Mouse (Mus musculus): Measurements from ENCODE around the gene Rb1. TPM values are rescaled to one million over a fixed set of nuclear protein-coding genes. Genes with fewer than 3 reads are reported as not detected.
A peak's percentile ranks its signal among the peaks of the same experiment; 100 is the strongest.

Gene Rb1
- polyA plus RNA-seq, 1 experiment: 2.9 TPM

DNA sequence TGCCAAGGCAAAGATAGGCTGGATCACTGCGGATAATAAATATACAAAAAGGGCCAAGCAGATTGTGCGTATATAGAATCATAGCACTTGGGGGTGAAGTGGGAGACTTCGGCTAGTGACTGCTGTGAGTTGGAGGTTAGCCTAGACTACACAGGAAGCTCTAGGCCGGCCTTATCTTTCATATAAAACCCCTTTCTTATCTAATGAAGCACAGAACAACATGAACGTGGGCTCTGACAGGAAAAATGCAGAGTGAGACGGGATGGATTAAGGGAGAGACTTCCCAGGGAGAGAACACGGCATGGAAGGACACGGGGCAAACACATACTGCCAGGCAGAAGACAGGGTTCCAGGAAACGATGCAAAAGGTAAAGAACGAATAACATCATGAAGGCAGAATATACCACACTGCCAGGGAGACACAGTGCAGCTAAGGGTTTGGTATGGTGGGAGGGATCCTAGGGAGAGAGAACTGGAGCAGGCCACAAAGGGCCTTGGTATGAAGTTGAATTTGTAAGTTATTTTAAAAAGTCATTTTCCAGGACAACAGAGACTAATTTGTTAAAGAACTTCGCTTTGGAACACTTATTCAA, 44.6 kb upstream of the Rb1 start:
- 70% methylated on average over 11 of the region's 11 CpGs for WGBS
- Histone ChIP-seq H3K36me3 (ENCODE audit: control insufficient read depth, insufficient read depth, low read length) (peaks cover 51% of the 10 kb centered on the region), H3K27me3 (ENCODE audit: control insufficient read depth, insufficient read depth, low read length) (no peaks in the 10 kb centered on the region), H3K4me1 (ENCODE audit: control insufficient read depth, insufficient read depth, insufficient read length, low read length) (peaks cover 42% of the 10 kb centered on the region), H3K4me3 (ENCODE audit: low read depth, low read length) (no peak overlapping the region), H3K27ac (ENCODE audit: insufficient read depth, low read depth, low read length) (peak overlapping the region; percentile 85)
- no peak for TF ChIP-seq POLR2A (IDR thresholded peaks at IDR 0.05; ENCODE audit: low read depth, low read length)
- TF ChIP-seq CTCF (IDR thresholded peaks at IDR 0.05; ENCODE audit: extremely low read depth, insufficient read length, insufficient replicate concordance, low read depth, low read length): no peak

DNA sequence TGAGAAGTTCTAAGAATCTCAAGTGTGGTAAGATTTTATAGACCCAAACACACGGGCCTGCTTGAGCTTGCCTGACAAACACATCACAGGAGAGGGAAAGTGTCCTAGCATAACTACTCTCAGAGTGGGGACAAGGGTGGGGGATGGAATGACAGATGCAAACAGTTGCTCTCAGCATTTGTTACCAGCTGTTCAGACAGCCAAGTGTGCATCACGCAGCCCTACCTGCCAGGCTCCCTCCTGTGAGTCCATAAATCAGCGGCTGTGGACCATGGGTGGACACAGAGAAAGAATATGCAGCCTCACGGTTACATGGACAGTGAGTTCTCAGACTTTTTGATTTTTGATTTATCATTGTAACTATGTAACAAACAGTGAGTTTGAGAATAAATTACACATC, 44.0 kb upstream of the Rb1 start:
- TF ChIP-seq POLR2A (IDR thresholded peaks at IDR 0.05; ENCODE audit: low read depth, low read length) (no peak), CTCF (IDR thresholded peaks at IDR 0.05; ENCODE audit: extremely low read depth, insufficient read length, insufficient replicate concordance, low read depth, low read length) (no peak)

DNA sequence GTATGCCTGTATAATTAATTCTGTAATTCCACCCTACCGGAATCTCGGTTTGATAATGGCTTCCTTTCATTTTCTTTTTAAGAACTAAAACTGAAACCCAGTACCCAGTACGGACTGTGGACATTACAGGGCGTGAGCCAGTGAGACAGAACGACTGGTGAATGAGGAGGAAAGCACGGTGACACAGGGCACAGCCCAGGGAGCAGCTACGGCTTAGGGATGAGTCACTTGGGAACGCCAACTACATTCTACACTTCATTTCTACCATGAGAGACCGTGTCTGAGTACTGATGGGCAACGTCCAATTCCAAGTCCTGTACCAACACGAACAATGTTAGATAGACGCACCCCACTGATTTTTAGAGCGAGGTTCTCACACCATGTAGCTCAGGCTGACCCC, 43.3 kb upstream of the Rb1 start:
- Histone ChIP-seq H3K4me1 (ENCODE audit: control insufficient read depth, insufficient read depth, insufficient read length, low read length) (peaks cover 34% of the 10 kb centered on the region), H3K4me3 (ENCODE audit: low read depth, low read length) (no peak overlapping the region), H3K27me3 (ENCODE audit: control insufficient read depth, insufficient read depth, low read length) (no peaks in the 10 kb centered on the region), H3K27ac (ENCODE audit: insufficient read depth, low read depth, low read length) (peak overlapping the region; percentile 85), H3K36me3 (ENCODE audit: control insufficient read depth, insufficient read depth, low read length) (peaks cover 57% of the 10 kb centered on the region)
- WGBS: 43% methylated on average over 13 of the region's 13 CpGs
- TF ChIP-seq POLR2A (IDR thresholded peaks at IDR 0.05; ENCODE audit: low read depth, low read length) (no peak), CTCF (IDR thresholded peaks at IDR 0.05; ENCODE audit: extremely low read depth, insufficient read length, insufficient replicate concordance, low read depth, low read length) (no peak)

More for the DNA sequence above, 44.0 kb upstream of the Rb1 start:
- H3K4me1 ChIP-seq (ENCODE audit: control insufficient read depth, insufficient read depth, insufficient read length, low read length): peaks cover 39% of the 10 kb centered on the region
- H3K27ac ChIP-seq (ENCODE audit: insufficient read depth, low read depth, low read length): peak overlapping the region; percentile 85
- no peak overlapping the region for H3K4me3 ChIP-seq (ENCODE audit: low read depth, low read length)
- WGBS: 72% methylated on average over 4 of the region's 4 CpGs
- peaks cover 51% of the 10 kb centered on the region for H3K36me3 ChIP-seq (ENCODE audit: control insufficient read depth, insufficient read depth, low read length)
- H3K27me3 ChIP-seq (ENCODE audit: control insufficient read depth, insufficient read depth, low read length): no peaks in the 10 kb centered on the region

DNA sequence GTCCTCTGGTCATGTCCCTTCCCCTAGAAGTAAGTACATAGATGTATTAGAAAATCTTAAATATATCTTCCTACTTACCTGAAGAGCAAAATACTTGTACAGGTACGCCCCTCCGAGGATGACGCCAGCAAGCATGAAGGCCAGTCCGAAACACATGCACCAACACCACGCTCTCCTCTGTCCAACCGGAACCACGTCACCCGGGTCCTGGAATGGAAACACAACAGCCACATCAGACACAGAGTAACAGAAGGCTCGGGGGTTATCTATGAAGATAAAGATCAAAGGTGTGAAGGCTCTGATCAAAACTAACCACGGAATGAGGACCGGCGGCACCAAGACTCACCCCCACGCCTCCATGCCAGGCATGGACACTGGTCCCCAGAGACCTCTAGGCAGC, 42.6 kb upstream of the Rb1 start:
- no peaks in the 10 kb centered on the region for H3K27me3 ChIP-seq (ENCODE audit: control insufficient read depth, insufficient read depth, low read length)
- peaks cover 65% of the 10 kb centered on the region for H3K36me3 ChIP-seq (ENCODE audit: control insufficient read depth, insufficient read depth, low read length)
- peak overlapping the region; percentile 48 for H3K27ac ChIP-seq (ENCODE audit: insufficient read depth, low read depth, low read length)
- 88% methylated on average over 13 of the region's 13 CpGs for WGBS
- no peak overlapping the region for H3K4me3 ChIP-seq (ENCODE audit: low read depth, low read length)
- no peak for TF ChIP-seq POLR2A (IDR thresholded peaks at IDR 0.05; ENCODE audit: low read depth, low read length)
- TF ChIP-seq CTCF (IDR thresholded peaks at IDR 0.05; ENCODE audit: extremely low read depth, insufficient read length, insufficient replicate concordance, low read depth, low read length): no peak
- H3K4me1 ChIP-seq (ENCODE audit: control insufficient read depth, insufficient read depth, insufficient read length, low read length): peaks cover 30% of the 10 kb centered on the region

DNA sequence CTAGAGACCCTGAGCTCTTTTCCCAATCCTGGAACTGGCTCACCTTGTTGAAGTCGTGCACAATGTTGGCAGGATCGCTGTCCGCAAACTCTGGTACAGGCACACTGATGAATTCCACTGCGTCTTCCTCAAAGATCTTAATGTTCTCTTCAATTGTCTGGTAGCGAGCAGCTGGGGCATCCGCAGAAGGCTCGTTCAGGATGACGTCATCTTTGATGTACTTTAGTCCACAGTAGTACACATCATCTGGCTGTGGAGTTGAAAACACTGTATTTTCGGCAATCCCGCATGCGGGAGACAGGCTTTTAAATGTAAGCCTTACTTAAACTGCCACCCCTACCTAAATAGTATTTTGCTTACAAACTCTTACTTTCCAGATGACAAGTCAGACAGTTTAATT, 40.7 kb upstream of the Rb1 start:
- 86% methylated on average over 11 of the region's 11 CpGs for WGBS
- TF ChIP-seq POLR2A (IDR thresholded peaks at IDR 0.05; ENCODE audit: low read depth, low read length) (no peak), CTCF (IDR thresholded peaks at IDR 0.05; ENCODE audit: extremely low read depth, insufficient read length, insufficient replicate concordance, low read depth, low read length) (no peak)
- Histone ChIP-seq H3K27ac (ENCODE audit: insufficient read depth, low read depth, low read length) (no peak overlapping the region), H3K36me3 (ENCODE audit: control insufficient read depth, insufficient read depth, low read length) (peaks cover 71% of the 10 kb centered on the region), H3K27me3 (ENCODE audit: control insufficient read depth, insufficient read depth, low read length) (no peaks in the 10 kb centered on the region), H3K4me1 (ENCODE audit: control insufficient read depth, insufficient read depth, insufficient read length, low read length) (peaks cover 20% of the 10 kb centered on the region; the same call in 1 of the 2 replicates), H3K4me3 (ENCODE audit: low read depth, low read length) (no peak overlapping the region)

DNA sequence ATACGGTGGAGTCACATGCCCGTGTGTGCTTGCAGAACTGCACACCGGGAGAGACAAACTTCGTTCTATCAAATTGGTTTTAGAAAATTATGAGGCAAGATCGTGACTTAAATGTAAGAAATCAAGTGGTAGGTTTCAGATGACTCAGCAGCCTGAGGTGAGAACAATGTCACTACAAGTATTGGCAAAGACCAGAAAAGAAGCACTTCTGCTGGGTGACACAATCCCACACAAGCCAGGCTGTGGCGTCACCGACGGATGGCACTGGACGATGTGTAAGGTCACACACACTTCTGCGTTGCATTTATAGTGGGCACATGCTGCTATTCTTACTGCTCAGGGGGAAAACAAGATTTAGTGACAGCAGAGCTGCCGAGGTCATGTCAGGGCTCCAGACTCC, 38.2 kb upstream of the Rb1 start:
- Histone ChIP-seq H3K27ac (ENCODE audit: insufficient read depth, low read depth, low read length) (no peak overlapping the region), H3K27me3 (ENCODE audit: control insufficient read depth, insufficient read depth, low read length) (no peaks in the 10 kb centered on the region), H3K4me3 (ENCODE audit: low read depth, low read length) (no peak overlapping the region), H3K4me1 (ENCODE audit: control insufficient read depth, insufficient read depth, insufficient read length, low read length) (peaks cover 3% of the 10 kb centered on the region; the same call in 1 of the 2 replicates), H3K36me3 (ENCODE audit: control insufficient read depth, insufficient read depth, low read length) (peaks cover 81% of the 10 kb centered on the region)
- TF ChIP-seq POLR2A (IDR thresholded peaks at IDR 0.05; ENCODE audit: low read depth, low read length) (no peak), CTCF (IDR thresholded peaks at IDR 0.05; ENCODE audit: extremely low read depth, insufficient read length, insufficient replicate concordance, low read depth, low read length) (no peak)
- 97% methylated on average over 11 of the region's 11 CpGs for WGBS

DNA sequence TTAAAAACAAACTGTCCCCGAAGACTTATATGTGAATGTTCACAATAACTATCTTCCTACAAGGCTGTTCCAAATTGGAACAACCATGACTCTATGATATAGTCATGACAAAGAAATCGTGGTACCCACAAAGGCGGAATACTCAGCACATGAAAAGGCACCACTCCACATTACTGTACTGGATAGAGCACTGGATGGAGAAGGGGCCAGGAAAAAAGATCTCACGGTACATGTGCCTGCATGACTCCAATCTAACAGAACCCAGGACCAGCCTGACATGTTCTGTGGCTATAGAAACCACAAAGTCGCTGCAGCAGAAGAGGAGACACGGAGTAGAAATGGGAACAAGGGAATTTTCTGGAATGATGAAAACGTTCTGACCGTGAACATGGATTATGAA, 29.1 kb upstream of the Rb1 start:
- no peak overlapping the region for H3K4me3 ChIP-seq (ENCODE audit: low read depth, low read length)
- no peaks in the 10 kb centered on the region for H3K4me1 ChIP-seq (ENCODE audit: control insufficient read depth, insufficient read depth, insufficient read length, low read length)
- H3K27ac ChIP-seq (ENCODE audit: insufficient read depth, low read depth, low read length): no peak overlapping the region
- peaks cover 49% of the 10 kb centered on the region for H3K36me3 ChIP-seq (ENCODE audit: control insufficient read depth, insufficient read depth, low read length)
- no peaks in the 10 kb centered on the region for H3K27me3 ChIP-seq (ENCODE audit: control insufficient read depth, insufficient read depth, low read length)
- TF ChIP-seq POLR2A (IDR thresholded peaks at IDR 0.05; ENCODE audit: low read depth, low read length) (no peak), CTCF (IDR thresholded peaks at IDR 0.05; ENCODE audit: extremely low read depth, insufficient read length, insufficient replicate concordance, low read depth, low read length) (no peak)
- WGBS: 93% methylated on average over 8 of the region's 8 CpGs
